Mouse (Mus musculus): ENCODE measurements around the gene Pde6c.

GRCm38 (mm10) chr19:38107871-38108270 lies 24.7 kb upstream of the Pde6c start:
- TF ChIP-seq GATA1 (IDR thresholded peaks at IDR 0.05; ENCODE audit: low read length) (no peak), TAL1 (IDR thresholded peaks at IDR 0.05; ENCODE audit: low read length) (no peak)
